Mouse (Mus musculus) limb, embryonic 14.5 days (tissue): ENCODE data around the gene C2cd4a. TPM values are rescaled to one million over a fixed set of nuclear protein-coding genes. Genes with fewer than 3 reads are reported as not detected.

Experiments used
- ATAC-seq: fragments of 200-750 bp; cut with Nextera tagmentation; 2 replicates; pipeline ENCODE4 v1.8.0; 2017; ENCODE audit warnings: low read depth, moderate number of reproducible peaks, moderate TSS enrichment; ENCODE audit not compliant: low FRiP score
- DNase-seq: peaks from one replicate; pipeline ENCODE4 v3.0.0-alpha.2; 2015; ENCODE audit warnings: low spot score
- H3K27ac ChIP-seq: fragments of 300-500 bp; sonication (generic); replicated peaks from 2 replicates; pipeline ENCODE4 v1.5.1; 2014; ENCODE audit warnings: low read depth, mild to moderate bottlenecking, low read length, moderate library complexity, mixed read lengths
- H3K27me3 ChIP-seq: fragments of 300-500 bp; sonication (generic); 2 replicates; pipeline ENCODE4 v1.6.1; 2014; ENCODE audit warnings: low read length, mixed read lengths; ENCODE audit not compliant: control insufficient read depth, insufficient read depth
- H3K36me3 ChIP-seq: fragments of 300-500 bp; sonication (generic); 2 replicates; pipeline ENCODE4 v1.6.1; 2014; ENCODE audit warnings: mild to moderate bottlenecking, low read length, moderate library complexity, mixed read lengths; ENCODE audit not compliant: control insufficient read depth, insufficient read depth
- H3K4me1 ChIP-seq: fragments of 300-500 bp; sonication (generic); 2 replicates; pipeline ENCODE4 v1.6.1; 2014; ENCODE audit warnings: antibody characterized with exemption, low read length, mixed read lengths; ENCODE audit not compliant: control insufficient read depth, insufficient read depth
- H3K4me2 ChIP-seq: fragments of 300-500 bp; sonication (generic); replicated peaks from 2 replicates; pipeline ENCODE4 v1.6.1; 2014; ENCODE audit warnings: low read depth, mild to moderate bottlenecking, low read length, moderate library complexity; ENCODE audit not compliant: severe bottlenecking
- H3K4me3 ChIP-seq: fragments of 300-500 bp; sonication (generic); replicated peaks from 2 replicates; pipeline ENCODE4 v1.5.1; 2014; ENCODE audit warnings: low read length
- H3K9ac ChIP-seq: fragments of 300-500 bp; sonication (generic); 2 replicates; pipeline ENCODE4 v1.6.1; 2014; ENCODE audit warnings: mild to moderate bottlenecking, low read depth, low read length, moderate library complexity; ENCODE audit not compliant: severe bottlenecking
- H3K9me3 ChIP-seq: fragments of 300-500 bp; sonication (generic); 2 replicates; pipeline ENCODE4 v1.6.1; 2016; ENCODE audit warnings: low read length; ENCODE audit not compliant: control insufficient read depth
- POLR2A ChIP-seq: fragments of 200-500 bp; IDR thresholded peaks from 2 replicates; pipeline ENCODE4 v1.8.0; 2012; ENCODE audit warnings: inconsistent platforms, mild to moderate bottlenecking, moderate library complexity, borderline replicate concordance; ENCODE audit not compliant: insufficient read depth, insufficient read length; ENCODE audit errors: extremely low read depth
- WGBS: fragments of 180-500 bp; shearing (Covaris S2); extraction: QIAGEN DNeasy Blood & Tissue Kit; methylation state at CpG from one replicate; pipeline ENCODE4 v1.1.7; 2014; 5-methylcytosine and 5-hydroxymethylcytosine counted together
- polyA plus RNA-seq, 2 experiments: library from polyadenylated mRNA; depleted of rRNA in 1 of 2; stranded (reverse) in 1 of 2; unstranded in 1 of 2; fragments of >200 nt; fragmentation: Nextera tagmentation in 1 of 2; extraction: Ambion mirVana in 1 of 2; gene quantifications; 2 replicates each; pipeline versions ENCODE4 v1.2.1 to v1.2.3; 2012 to 2014

C2cd4a gene
- polyA plus RNA-seq, 2 experiments, result 1.0 to 1.3 TPM

DNA sequence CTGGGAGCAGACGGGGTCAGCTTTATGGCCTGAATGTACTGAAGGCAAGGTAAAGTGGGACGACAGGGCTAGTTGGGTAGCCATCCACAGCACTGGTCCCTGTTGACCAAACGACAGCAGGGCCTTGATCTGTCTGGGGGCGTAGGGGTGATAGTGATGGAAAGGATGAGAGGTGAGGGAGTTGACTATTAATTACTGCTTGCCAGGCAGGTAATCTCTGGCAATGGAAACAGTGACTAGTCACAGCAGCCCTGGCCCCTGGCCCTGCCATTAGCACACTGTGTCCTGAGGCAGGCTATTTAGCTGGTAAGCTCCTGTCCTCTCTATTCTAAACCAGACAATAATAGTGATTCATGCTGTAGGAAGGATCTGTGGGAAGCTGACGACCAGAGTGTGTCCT is 39.7 kb downstream of the C2cd4a start:
- ATAC-seq (no peak), DNase-seq (no peak)
- H3K9me3 ChIP-seq, result no peaks in the 10 kb centered on the region
- no peak overlapping the region for H3K9ac ChIP-seq
- H3K27ac ChIP-seq, result no peak overlapping the region
- no peaks in the 10 kb centered on the region for H3K4me1 ChIP-seq
- 61% methylated on average over 5 of the region's 5 CpGs for WGBS
- no peak for TF ChIP-seq POLR2A
- no peak overlapping the region for H3K4me2 ChIP-seq
- no peaks in the 10 kb centered on the region for H3K36me3 ChIP-seq
- no peaks in the 10 kb centered on the region for H3K27me3 ChIP-seq
- no peak overlapping the region for H3K4me3 ChIP-seq

DNA sequence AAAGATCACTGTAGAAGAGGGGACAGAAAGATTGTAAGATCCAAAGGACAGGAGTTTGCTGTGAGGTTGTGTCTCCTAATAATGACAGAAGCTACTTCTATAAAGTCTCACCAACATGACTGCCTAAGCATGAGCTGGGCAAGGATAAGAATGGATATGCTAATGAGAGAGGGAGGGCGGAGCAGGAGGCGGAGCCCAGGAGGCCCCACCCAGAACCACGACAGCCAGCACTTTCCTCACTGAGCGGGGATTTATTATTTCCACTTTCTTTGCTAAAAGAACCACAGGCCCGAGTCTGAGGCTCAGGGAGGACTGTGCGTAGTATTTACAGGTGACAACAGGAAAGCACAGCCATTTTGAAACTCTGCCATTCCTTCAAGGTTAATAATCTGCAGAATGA is 44.5 kb downstream of the C2cd4a start:
- TF ChIP-seq POLR2A, result no peak
- Histone ChIP-seq H3K4me2 (no peak overlapping the region), H3K9me3 (no peaks in the 10 kb centered on the region), H3K36me3 (no peaks in the 10 kb centered on the region), H3K27me3 (no peaks in the 10 kb centered on the region), H3K9ac (no peak overlapping the region), H3K27ac (no peak overlapping the region), H3K4me3 (no peak overlapping the region), H3K4me1 (no peaks in the 10 kb centered on the region)
- WGBS, result 65% methylated on average over 6 of the region's 6 CpGs
- ATAC-seq (no peak), DNase-seq (no peak)

GRCm38 (mm10) chr9:67786311-67786710 is 45.8 kb downstream of the C2cd4a start:
- DNase-seq (no peak), ATAC-seq (no peak)
- Histone ChIP-seq H3K27me3 (no peaks in the 10 kb centered on the region), H3K9ac (no peak overlapping the region), H3K4me2 (no peak overlapping the region), H3K4me1 (no peaks in the 10 kb centered on the region), H3K36me3 (no peaks in the 10 kb centered on the region), H3K4me3 (no peak overlapping the region), H3K9me3 (no peaks in the 10 kb centered on the region), H3K27ac (no peak overlapping the region)
- WGBS, result 61% methylated on average over 7 of the region's 7 CpGs
- no peak for TF ChIP-seq POLR2A

DNA sequence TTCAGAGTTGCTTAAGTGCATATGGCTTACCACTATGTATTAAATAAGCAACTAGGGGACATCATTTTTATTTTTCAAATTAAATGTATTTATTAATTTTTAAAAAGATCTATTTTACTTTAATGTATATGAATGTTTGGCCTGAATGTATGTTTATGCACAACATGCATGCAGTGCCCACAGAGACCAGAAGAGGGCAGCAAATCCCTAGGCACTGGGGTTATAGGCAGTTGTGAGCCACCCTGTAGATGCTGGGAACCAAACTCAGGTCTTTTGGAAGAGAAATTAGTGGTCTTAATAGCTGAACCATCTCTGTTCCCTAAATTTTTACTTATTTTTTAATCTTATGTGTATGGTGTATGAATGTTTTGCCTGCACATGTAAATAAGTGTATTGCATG is 48.2 kb downstream of the C2cd4a start:
- no peak for TF ChIP-seq POLR2A
- no peak for ATAC-seq
- Histone ChIP-seq H3K27ac (no peak overlapping the region), H3K4me2 (no peak overlapping the region), H3K4me1 (no peaks in the 10 kb centered on the region), H3K9ac (no peak overlapping the region), H3K27me3 (no peaks in the 10 kb centered on the region), H3K9me3 (no peaks in the 10 kb centered on the region), H3K4me3 (no peak overlapping the region), H3K36me3 (no peaks in the 10 kb centered on the region)
- no peak for DNase-seq

DNA sequence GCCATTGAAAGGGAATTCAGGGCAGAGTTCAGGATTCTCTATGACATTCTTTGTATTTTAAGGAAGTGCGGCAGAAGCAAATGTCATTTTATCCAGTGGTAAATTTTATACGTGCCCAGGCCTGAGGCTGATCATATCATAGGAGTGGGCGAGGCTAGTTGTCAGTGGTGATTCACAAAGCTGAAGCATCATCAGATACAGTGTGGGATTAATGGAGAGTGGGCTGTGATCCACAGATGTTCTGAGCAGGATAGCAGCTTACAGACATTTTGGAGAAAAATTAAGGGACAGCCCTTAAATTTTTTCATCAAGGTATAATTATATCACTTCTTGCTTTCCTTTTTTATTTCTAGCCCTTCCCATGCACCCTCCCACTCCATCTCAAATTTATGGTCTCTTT is 48.7 kb downstream of the C2cd4a start:
- whole genome bisulfite sequencing, result 83% methylated on average over 3 of the region's 3 CpGs
- ATAC-seq (no peak), DNase-seq (no peak)
- H3K9me3 ChIP-seq, result no peaks in the 10 kb centered on the region
- H3K9ac ChIP-seq, result no peak overlapping the region
- H3K27ac ChIP-seq, result no peak overlapping the region
- H3K36me3 ChIP-seq, result no peaks in the 10 kb centered on the region
- H3K27me3 ChIP-seq, result no peaks in the 10 kb centered on the region
- no peak for TF ChIP-seq POLR2A
- H3K4me1 ChIP-seq, result no peaks in the 10 kb centered on the region; the same call in 1 of the 2 replicates
- no peak overlapping the region for H3K4me2 ChIP-seq
- no peak overlapping the region for H3K4me3 ChIP-seq

DNA sequence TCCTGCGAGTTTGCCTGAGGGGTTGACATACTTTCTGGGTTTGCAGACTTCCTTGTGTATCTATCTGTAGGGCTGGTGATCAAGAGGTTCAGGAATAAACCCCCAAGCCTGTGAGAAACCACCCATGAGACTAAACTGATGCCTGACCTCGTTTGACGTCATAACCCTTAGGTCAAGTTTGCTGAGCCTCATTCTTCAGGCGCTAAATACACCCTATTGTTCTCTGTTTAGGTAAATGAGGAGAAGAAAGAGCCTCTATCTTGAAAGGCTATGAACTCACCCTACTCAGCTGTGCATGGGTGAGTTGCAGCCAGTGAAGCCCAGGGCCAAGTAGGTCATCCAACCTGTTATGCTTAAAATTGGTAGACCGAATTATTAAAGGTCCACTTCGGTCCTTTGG is 49.3 kb downstream of the C2cd4a start:
- WGBS, result 74% methylated on average over 6 of the region's 6 CpGs
- no peak for TF ChIP-seq POLR2A
- Histone ChIP-seq H3K27me3 (no peaks in the 10 kb centered on the region), H3K4me2 (no peak overlapping the region), H3K9me3 (no peaks in the 10 kb centered on the region), H3K4me1 (no peaks in the 10 kb centered on the region; the same call in 1 of the 2 replicates), H3K9ac (no peak overlapping the region), H3K4me3 (no peak overlapping the region), H3K36me3 (no peaks in the 10 kb centered on the region), H3K27ac (no peak overlapping the region)
- ATAC-seq, result no peak
- no peak for DNase-seq

Other genes with a start within 250 kb of the C2cd4a start
- 1.3 and 1.6 TPM in 2 replicates for gene C2cd4b, start 72.9 kb downstream of the C2cd4a start, polyA plus RNA-seq (2012; rRNA removed)
- 0.77 and 0.91 TPM in 2 replicates for gene C2cd4b, start 72.9 kb downstream of the C2cd4a start, polyA plus RNA-seq (2014; fragmentation: Nextera tagmentation; extraction: Ambion mirVana)
- gene Vps13c, start 8.1 kb upstream of the C2cd4a start, polyA plus RNA-seq (2012; rRNA removed), result 6.2 and 7.4 TPM in 2 replicates
- gene Vps13c, start 8.1 kb upstream of the C2cd4a start, polyA plus RNA-seq (2014; fragmentation: Nextera tagmentation; extraction: Ambion mirVana), result 3.8 and 4.0 TPM in 2 replicates